Comparison of ENCODE assay signal across 8 mouse cellular contexts in genomic region chr2:134826111-134827005, GRCm38 (mm10). TPM values are rescaled to one million over a fixed set of nuclear protein-coding genes. Genes with fewer than 3 reads are reported as not detected.
DNase-seq lines count a peak whose midpoint lies in the region; ATAC-seq lines count a peak whose summit lies in the region.

No protein-coding gene starts in this region.

- 0 out of 2 replicates have a peak, but pooled peaks have one; percentile 9 for ATAC-seq in frontal cortex, adult (ENCODE audit: low TSS enrichment)
- no peak for ATAC-seq in midbrain, embryonic 16.5 days
- peak; percentile 70 for ATAC-seq in liver, embryonic 12.5 days
- no peak for ATAC-seq in inflammation-experienced regulatory T-cells, adult 6 months

- no peak overlapping the region for H3K9ac ChIP-seq in midbrain, embryonic 16.5 days (ENCODE audit: low read depth, low read length)
- no peak overlapping the region for H3K9ac ChIP-seq in liver, embryonic 12.5 days

- no peaks in the 10 kb centered on the region for H3K9me3 ChIP-seq in midbrain, embryonic 10.5 days (replicated peaks)
- no peaks in the 10 kb centered on the region for H3K9me3 ChIP-seq in midbrain, embryonic 16.5 days (replicated peaks; ENCODE audit: control insufficient read depth, low read length, poor library complexity, severe bottlenecking)
- H3K9me3 ChIP-seq in liver, embryonic 12.5 days (replicated peaks) = no peaks in the 10 kb centered on the region

- H3K27me3 ChIP-seq in midbrain, embryonic 10.5 days (ENCODE audit: low read depth, poor library complexity, severe bottlenecking) = no peaks in the 10 kb centered on the region
- no peaks in the 10 kb centered on the region for H3K27me3 ChIP-seq in midbrain, embryonic 16.5 days (ENCODE audit: control insufficient read depth, insufficient read depth, low read depth, low read length)
- no peaks in the 10 kb centered on the region for H3K27me3 ChIP-seq in liver, embryonic 12.5 days (replicated peaks)

- H3K27ac ChIP-seq in midbrain, embryonic 10.5 days (replicated peaks) = 0 out of 2 replicates have a peak overlapping the region, but pooled peaks have one; percentile 46
- no peak overlapping the region for H3K27ac ChIP-seq in midbrain, embryonic 16.5 days (ENCODE audit: low read length)
- H3K27ac ChIP-seq in liver, embryonic 12.5 days = no peak overlapping the region

- H3K4me3 ChIP-seq in midbrain, embryonic 10.5 days = no peak overlapping the region
- H3K4me3 ChIP-seq in midbrain, embryonic 16.5 days (ENCODE audit: low read depth, low read length) = no peak overlapping the region
- H3K4me3 ChIP-seq in liver, embryonic 12.5 days = no peak overlapping the region

- no peak for DNase-seq in frontal cortex, postnatal 36 days (ENCODE audit: low spot score in 2 of 2)
- no peak for DNase-seq in midbrain, embryonic 10.5 days (ENCODE audit: low spot score)
- DNase-seq in yolk sac, embryonic 10.5 days (ENCODE audit: low spot score) = peak; percentile 10
- DNase-seq in adrenal gland, postnatal 36 days = no peak

- H3K36me3 ChIP-seq in midbrain, embryonic 10.5 days = no peaks in the 10 kb centered on the region
- no peaks in the 10 kb centered on the region for H3K36me3 ChIP-seq in midbrain, embryonic 16.5 days (ENCODE audit: control insufficient read depth, insufficient read depth, low read length)
- no peaks in the 10 kb centered on the region for H3K36me3 ChIP-seq in liver, embryonic 12.5 days

- no peak overlapping the region for H3K4me2 ChIP-seq in midbrain, embryonic 16.5 days (ENCODE audit: low read length)
- no peak overlapping the region for H3K4me2 ChIP-seq in liver, embryonic 12.5 days

- 49% methylated on average over 8 of the region's 8 CpGs for WGBS in midbrain, embryonic 10.5 days
- WGBS in midbrain, embryonic 16.5 days = 39% methylated on average over 8 of the region's 8 CpGs
- 59% methylated on average over 8 of the region's 8 CpGs for WGBS in liver, embryonic 12.5 days (ENCODE audit: insufficient replicate concordance)

- H3K4me1 ChIP-seq in midbrain, embryonic 10.5 days = peaks cover 17% of the 10 kb centered on the region
- peaks cover 6% of the 10 kb centered on the region; the same call in 1 of the 2 replicates for H3K4me1 ChIP-seq in midbrain, embryonic 16.5 days (ENCODE audit: control insufficient read depth, insufficient read depth, low read length)
- no peaks in the 10 kb centered on the region for H3K4me1 ChIP-seq in liver, embryonic 12.5 days

RNA-seq across cellular contexts. Expression of gene Plcb1, which starts 40.5 kb away (rescaled TPM):
- 4.8 and 6.1 TPM in 2 replicates for polyA plus RNA-seq in midbrain, embryonic 10.5 days (2016; fragmentation: Nextera tagmentation; extraction: Ambion mirVana)
- 35.8 and 35.9 TPM in 2 replicates for polyA plus RNA-seq in midbrain, embryonic 16.5 days (2015; fragmentation: Nextera tagmentation; extraction: Ambion mirVana)
- polyA plus RNA-seq in liver, embryonic 12.5 days (2016; fragmentation: Nextera tagmentation; extraction: Ambion mirVana) = 4.4 and 4.9 TPM in 2 replicates
- under 1 TPM in 1 of 3 experiments, not detected in 2; 0.24 TPM for polyA plus RNA-seq in inflammation-experienced regulatory T-cells, adult 6 months (2017; shearing (Covaris generic))
- 10 to 100 TPM; 87.4 to 93.4 TPM for total RNA-seq in adrenal gland, postnatal 36 days (2021)

Comparison
In these comparisons a context has a peak if more than half of its experiments do, and no peak if none do; other contexts are left out.
1. ATAC-seq: peak in frontal cortex, adult (single experiment) and liver, embryonic 12.5 days (single experiment); none in midbrain, embryonic 16.5 days (single experiment) and inflammation-experienced regulatory T-cells, adult 6 months (single experiment).